Mouse (Mus musculus): Measurements from ENCODE around the gene Sult2b1.
A peak's percentile ranks its signal among the peaks of the same experiment; 100 is the strongest.

Gene Sult2b1

DNA sequence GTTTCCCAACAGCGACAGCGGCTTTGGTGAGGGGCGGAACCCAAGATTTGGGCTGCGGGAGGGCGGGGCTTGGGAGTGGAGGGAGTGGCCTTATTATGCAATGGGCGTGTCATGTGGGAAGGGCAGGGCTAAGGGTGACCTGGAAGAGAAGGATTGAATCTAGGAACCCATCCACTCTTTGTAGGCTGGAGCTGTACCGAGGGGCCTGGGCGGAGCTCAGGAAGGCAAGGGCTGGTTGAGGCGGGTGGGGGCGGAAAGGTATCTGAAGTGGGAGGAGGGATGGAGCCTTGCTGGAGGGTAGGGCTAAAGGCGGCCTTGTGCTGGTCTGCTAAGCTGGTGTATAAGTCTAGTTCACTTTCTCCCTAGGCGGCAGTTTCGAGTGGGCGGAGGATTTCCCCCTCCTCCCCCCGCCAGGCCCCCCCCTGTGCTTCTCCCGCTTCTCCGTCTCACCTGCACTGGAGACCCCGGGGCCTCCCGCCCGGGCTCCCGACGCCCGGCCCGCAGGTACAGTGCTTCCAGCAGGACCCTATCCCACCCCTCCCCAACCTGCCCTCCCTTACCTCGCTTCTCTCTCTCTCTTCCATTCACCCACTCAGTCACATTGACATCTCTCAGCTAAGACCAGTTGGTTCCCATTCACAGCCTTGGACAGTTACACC lies 16.2 kb upstream of the Sult2b1 start:
- DNase-seq (ENCODE audit: low read depth, low spot score), result peak; percentile 84

GRCm38 (mm10) chr7:45800001-45800400 lies 15.5 kb upstream of the Sult2b1 start:
- no peak for DNase-seq (ENCODE audit: low read depth, low spot score)

GRCm38 (mm10) chr7:45798931-45799330 lies 14.5 kb upstream of the Sult2b1 start:
- DNase-seq (ENCODE audit: low read depth, low spot score), result peak; percentile 77

GRCm38 (mm10) chr7:45798511-45798836 lies 14.0 kb upstream of the Sult2b1 start:
- DNase-seq (ENCODE audit: low read depth, low spot score), result peak; percentile 75

DNA sequence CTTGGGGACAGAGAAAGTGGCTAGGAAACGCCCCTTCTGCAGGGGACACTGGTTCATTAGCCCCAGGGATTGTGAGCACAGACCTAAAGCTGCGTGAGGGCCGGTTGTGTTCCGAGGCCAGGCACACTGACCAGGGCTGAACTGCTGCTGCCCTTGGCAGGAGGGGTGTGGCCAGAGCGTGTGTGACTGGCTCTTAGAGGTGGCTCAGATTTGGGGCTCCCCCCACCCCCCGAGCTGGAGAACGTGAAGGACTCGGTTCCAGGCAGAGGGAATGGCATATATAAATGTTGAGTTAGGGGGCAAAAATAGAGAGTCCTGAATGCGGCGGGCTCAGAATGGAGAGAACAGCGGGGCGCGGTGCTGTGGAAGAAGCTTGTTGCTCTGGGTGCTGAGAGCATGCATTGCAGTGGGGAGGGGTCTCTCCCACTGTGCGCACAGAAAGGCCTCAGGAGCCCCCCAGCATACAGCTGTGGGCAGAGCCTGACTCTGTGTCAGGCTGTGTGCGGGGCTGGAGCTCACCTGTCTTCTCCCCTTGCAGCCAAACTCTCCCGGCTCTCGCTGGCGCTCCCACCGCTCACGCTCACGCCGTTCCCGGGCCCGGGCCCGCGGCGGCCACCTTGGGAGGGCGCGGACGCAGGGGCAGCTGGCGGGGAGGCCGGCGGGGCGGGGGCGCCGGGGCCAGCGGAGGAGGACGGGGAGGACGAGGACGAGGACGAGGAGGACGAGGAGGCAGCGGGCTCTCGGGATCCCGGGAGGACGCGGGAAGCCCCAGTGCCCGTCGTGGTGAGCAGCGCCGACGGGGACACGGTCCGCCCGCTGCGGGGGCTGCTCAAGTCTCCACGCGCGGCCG lies 13.4 kb upstream of the Sult2b1 start:
- no peak for DNase-seq (ENCODE audit: low read depth, low spot score)

DNA sequence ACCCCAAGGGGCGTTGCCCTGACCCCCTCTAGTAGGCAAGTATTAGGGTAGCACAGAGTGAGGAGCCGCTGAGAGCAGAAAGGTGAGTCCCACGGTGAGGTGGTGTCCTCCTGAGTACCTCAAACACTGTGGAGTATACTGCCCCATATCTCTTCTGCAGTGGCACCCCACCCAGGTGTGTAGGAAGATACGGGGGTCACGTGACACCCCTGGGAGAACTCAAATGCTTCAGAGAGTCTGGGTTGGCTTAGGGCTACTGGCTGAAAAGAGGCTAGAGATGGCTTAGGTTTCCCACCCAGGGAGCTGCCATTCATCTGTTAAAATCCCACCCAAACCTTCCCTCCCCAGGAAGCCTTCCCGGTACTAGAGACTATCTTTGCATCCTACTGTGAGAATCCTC lies 12.5 kb upstream of the Sult2b1 start:
- no peak for DNase-seq (ENCODE audit: low read depth, low spot score)

GRCm38 (mm10) chr7:45794971-45795370 lies 10.5 kb upstream of the Sult2b1 start:
- no peak for DNase-seq (ENCODE audit: low read depth, low spot score)

DNA sequence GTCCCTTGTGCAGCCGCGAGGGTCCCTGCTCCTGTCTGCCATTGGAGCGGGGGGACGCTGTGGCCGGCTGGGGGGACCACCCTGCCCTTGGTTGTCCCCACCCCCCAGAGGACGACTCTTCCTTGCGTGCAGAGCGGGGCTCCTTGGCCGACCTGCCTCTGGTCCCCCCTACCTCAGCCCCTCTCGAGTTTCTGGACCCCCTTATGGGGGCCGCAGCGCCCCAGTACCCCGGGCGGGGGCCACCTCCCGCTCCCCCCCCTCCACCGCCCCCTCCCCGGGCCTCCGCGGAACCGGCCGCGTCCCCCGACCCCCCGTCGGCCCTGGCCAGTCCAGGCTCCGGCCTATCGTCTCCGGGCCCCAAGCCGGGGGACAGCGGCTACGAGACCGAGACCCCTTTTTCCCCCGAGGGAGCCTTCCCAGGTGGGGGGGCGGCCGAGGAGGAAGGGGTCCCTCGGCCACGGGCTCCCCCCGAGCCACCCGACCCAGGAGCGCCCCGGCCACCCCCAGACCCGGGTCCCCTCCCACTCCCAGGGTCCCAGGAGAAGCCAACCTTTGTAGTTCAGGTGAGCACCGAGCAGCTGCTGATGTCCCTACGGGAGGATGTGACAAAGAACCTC lies 9.6 kb upstream of the Sult2b1 start:
- DNase-seq (ENCODE audit: low read depth, low spot score), result no peak

DNA sequence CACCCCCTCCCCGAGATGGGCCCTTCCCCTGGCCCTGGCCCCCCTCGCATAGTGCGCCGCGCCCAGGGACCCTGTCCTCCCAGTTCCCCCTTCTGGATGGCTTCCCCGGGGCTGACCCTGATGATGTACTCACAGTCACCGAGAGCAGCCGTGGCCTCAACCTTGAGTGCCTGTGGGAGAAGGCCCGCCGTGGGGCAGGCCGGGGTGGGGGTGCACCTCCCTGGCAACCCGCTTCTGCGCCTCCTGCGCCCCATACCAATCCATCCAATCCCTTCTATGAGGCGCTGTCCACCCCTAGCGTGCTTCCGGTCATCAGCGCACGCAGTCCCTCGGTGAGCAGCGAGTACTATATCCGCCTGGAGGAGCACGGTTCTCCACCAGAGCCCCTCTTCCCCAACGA lies 8.8 kb upstream of the Sult2b1 start:
- no peak for DNase-seq (ENCODE audit: low read depth, low spot score)

DNA sequence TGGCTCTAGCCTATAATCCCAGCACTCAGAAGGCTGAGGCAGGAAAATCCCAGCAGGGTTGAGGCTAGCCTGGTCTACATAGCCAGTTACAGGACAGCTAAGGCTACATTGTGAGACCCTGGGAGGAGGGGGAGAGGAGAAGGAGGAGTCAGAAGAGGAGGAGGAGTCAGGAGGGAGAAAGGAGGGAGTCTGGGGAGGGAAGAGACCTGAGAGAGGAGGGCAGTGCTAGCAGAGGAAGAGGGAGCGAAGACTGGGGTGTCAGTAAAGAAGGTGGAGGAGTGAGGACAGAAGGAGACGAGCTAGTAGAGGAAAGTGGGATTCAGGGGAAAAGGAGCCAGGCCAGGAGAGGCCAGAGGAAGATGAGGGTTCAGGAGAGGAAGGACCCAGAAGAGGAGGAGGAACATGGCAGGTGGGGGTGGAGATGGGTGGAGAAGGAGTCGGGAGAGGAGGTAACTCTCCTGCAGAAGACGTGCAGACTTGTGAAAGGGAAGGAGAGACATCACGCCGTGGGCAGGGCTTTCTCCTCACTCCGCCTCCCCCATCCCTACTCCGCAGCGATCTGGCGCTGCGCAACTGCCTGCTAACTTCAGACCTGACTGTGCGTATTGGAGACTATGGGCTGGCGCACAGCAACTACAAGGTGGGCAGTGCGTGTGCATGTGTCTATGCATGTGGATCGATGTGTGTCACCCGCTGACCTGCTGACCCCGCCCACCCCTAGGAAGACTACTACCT lies 7.5 kb upstream of the Sult2b1 start:
- no peak for DNase-seq (ENCODE audit: low read depth, low spot score)

DNA sequence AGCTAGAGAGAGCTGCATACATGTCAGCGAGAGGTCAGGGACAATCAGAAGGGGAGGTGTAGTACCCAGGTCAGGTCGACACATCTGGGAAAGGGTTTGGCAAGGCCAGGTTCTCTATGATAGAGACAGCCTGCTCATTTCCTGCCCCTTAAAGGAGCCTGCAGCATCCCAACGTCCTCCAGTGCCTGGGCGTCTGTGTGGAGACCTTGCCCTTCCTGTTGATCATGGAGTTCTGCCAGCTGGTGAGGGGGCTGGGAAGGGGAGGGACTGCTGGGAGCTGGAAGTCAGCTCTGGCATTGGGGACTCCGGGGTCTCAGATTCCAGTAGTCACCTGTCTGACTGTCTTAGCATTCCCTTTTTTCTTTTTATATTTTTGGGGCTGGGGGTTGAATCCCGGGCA lies 6.3 kb upstream of the Sult2b1 start:
- DNase-seq (ENCODE audit: low read depth, low spot score), result no peak

DNA sequence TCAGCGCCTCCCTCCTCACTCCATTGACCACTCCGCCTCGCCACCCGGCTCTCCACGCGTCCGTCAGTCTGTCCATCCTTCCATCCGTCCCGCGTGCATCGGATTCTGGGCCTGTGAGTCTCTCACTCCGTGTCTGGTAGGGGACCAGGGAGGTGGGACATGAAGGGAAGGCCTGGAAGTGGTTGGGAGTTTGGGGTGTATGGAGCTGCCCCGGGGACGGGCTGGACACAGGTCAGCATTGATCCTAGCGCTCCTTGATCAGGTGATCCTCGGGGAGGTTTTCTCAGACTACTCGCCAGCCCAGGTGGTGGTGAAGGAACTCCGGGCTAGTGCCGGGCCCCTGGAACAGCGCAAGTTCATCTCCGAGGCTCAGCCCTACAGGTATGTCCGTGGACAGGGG lies 3.2 kb upstream of the Sult2b1 start:
- no peak for DNase-seq (ENCODE audit: low read depth, low spot score)

GRCm38 (mm10) chr7:45786661-45787413 lies 2.4 kb upstream of the Sult2b1 start:
- DNase-seq (ENCODE audit: low read depth, low spot score), result no peak

GRCm38 (mm10) chr7:45786136-45786578 lies 1.7 kb upstream of the Sult2b1 start:
- peak; percentile 31 for DNase-seq (ENCODE audit: low read depth, low spot score)

DNA sequence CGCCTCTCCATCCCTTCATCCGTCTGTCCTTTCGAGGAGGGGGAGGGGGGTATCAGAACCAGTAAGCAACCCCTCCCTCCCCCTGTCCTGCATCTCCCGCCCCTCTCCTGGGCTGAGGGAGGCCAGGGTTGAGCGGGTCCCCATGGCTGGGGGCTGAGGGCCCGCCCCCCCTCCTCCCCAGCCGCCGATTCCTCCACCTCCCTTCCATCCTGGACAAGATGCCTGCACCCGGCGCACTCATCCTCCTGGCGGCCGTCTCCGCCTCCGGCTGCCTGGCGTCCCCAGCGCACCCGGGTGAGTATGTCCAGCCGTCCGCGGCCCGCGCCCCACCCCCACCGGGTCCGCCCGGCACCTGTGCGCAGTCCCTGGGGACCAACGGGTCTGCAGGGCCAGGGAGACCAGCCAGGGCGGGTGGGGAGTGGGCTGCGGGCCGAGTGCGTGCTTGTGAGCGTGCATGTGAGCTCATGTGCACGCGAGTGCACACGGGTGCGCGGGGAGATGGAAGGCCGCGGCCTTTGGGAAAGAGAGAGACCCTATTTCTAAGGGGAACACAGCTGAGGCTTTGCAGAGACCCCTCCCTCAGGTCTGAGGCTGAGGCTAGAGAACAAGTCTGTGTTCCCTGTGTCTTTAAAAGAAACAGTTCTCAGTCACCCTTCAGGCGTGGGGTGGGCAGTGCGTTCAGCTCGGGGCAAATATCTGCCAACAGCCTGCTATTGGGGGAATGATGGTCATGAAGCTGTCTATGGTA lies 1.1 kb upstream of the Sult2b1 start:
- peak; percentile 34 for DNase-seq (ENCODE audit: low read depth, low spot score)

GRCm38 (mm10) chr7:45783511-45784091 lies 868 bp downstream of the Sult2b1 start, which contains the start of gene Lmtk3:
TSS of gene Lmtk3 (plus strand) at chr7:45783738.
- peak; percentile 64 for DNase-seq (ENCODE audit: low read depth, low spot score)

DNA sequence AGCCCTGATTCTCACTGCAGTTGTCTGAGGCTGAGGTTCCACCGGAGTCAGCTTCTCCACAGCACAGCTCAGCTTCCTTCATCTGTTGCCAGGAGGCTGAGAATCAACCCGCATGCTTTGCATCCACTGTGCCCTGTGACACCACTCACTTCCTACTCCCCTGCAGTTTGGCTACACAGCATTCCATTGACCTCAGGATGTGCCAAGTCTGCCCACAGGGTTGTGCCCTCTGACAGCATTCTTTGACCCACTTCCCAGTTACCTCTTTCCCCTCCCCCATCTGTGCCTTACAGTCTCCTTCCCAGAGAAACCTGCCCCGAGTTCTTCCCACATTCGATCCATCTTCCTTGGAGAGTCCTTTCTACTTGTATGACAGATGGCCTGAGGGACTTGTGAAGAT lies 2.2 kb downstream of the Sult2b1 start:
- no peak for DNase-seq (ENCODE audit: low read depth, low spot score)

DNA sequence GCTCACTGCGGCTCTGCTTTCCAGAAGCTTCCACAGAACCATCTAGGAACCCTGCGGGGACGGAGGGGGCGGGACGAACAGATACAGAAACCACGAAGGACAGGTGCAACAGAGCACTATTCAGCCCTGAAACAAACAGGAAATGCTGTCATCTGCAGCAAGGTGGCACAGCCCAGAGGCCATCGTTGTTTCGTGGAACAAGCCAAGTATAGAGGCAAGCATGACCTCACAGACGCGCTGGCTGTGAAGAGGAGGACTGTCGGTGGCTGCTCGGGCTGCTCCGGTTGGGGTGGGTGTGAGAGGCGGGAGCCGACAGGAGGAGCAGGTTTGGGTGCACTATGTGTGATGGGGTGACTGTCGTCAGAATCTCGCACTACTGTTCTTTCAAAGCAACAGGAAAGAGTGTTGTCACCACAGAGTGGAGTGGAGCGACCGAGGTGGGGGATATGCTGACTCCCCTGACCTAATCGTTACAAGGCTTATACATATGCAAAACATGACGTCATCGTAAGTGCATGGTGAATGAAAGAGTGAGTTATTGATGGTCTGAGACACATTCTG lies 5.3 kb downstream of the Sult2b1 start:
- peak; percentile 88 for DNase-seq (ENCODE audit: low read depth, low spot score)

DNA sequence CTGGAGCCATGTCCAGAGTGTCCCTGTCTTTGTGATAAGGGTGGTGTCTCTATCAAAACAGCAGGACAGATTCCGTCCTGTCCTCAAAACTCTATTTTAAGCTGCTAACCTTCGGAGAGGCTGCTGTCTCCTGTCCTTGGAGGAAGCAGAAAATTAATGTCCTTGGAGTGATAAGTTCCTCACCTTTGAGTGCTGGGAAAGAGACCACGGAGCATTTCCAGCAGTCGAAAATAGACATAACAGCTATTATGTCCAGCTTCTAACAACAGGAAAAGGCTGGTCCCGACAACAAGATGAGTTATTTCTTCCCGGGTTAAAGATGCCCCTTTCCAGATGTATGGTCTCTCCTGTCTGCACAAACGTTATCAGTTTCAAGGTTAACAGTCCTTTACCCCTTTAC lies 9.2 kb downstream of the Sult2b1 start:
- DNase-seq (ENCODE audit: low read depth, low spot score), result no peak

DNA sequence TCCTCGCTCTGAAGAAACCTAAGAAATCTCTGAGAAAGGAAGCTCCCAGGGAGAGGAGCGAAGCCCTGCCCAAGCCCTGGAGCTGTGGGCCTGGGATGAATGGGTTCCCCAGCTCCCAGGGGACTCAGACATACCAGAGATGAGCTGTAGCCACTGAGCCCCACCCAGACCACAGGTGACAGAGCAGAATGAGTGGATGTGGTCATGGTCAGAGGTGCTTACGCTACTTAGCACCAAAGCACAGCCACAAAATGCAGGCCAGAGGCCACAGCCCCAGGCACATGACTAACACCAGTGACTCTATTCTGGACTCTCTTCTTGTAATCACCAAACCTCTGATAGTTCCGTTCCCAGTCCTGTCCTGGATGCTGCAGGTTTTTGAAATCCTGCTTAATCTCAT lies 13.4 kb downstream of the Sult2b1 start:
- no peak for DNase-seq (ENCODE audit: low read depth, low spot score)

All from CD4-positive, CD25-positive, alpha-beta regulatory T cell, adult 2 months (primary cell).